Mouse (Mus musculus) small intestine, adult 2 months (tissue): ENCODE data around the gene Elovl5.

Experiments
- CTCF ChIP-seq: fragments of 200-500 bp; IDR thresholded peaks from 2 replicates; pipeline ENCODE4 v1.5.1; 2012; ENCODE audit warnings: low read depth, mild to moderate bottlenecking, control low read depth, inconsistent platforms, low read length, moderate library complexity, mixed read lengths; ENCODE audit not compliant: insufficient replicate concordance, insufficient read length; ENCODE audit errors: extremely low read depth
- POLR2A ChIP-seq: fragments of 200-500 bp; IDR thresholded peaks from 2 replicates; pipeline ENCODE4 v1.6.1; 2012; ENCODE audit warnings: low read depth, mild to moderate bottlenecking, control low read depth, inconsistent platforms, low read length, moderate library complexity

DNA sequence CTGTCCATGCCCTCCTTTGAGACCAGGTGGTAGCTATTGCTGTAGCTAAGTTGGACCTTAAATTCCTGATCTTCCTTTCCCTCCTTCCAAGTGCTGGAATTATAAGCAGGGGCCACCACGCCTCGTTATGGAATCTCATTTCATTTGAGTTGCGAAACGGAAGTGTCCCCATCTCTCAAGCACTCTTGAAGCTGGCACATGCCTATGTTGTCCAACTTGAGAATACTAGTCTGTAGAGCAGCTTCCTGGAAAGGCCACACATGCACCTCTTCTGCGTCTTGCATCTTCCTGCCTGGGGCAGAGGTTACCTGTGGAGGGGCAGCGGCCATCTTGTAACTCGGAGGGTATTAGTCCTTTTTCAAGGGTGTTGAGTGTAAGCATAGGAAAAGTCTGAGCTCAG, 92.2 kb downstream of the Elovl5 start:
- TF ChIP-seq CTCF (no peak), POLR2A (no peak)
